Mouse (Mus musculus) intestine, embryonic 16.5 days (tissue): ENCODE data around the gene Fam53b. TPM values are rescaled to one million over a fixed set of nuclear protein-coding genes. Genes with fewer than 3 reads are reported as not detected.

Experiments
- ATAC-seq: fragments of 200-750 bp; cut with Nextera tagmentation; 2 replicates; pipeline ENCODE4 v1.8.0; 2017; ENCODE audit warnings: moderate TSS enrichment, moderate library complexity
- H3K27ac ChIP-seq: fragments of 300-500 bp; sonication (generic); 2 replicates; pipeline ENCODE4 v1.5.1; 2014; ENCODE audit warnings: mild to moderate bottlenecking, low read length
- H3K27me3 ChIP-seq: fragments of 300-500 bp; sonication (generic); replicated peaks from 2 replicates; pipeline ENCODE4 v1.6.1; 2014; ENCODE audit warnings: low read length, control low read depth, mixed read lengths; ENCODE audit not compliant: control insufficient read depth, insufficient read depth
- H3K36me3 ChIP-seq: fragments of 300-500 bp; sonication (generic); 2 replicates; pipeline ENCODE4 v1.6.1; 2014; ENCODE audit warnings: low read length, control low read depth; ENCODE audit not compliant: control insufficient read depth, insufficient read depth
- H3K4me1 ChIP-seq: fragments of 300-500 bp; sonication (generic); 2 replicates; pipeline ENCODE4 v1.6.1; 2014; ENCODE audit warnings: low read length, control low read depth, mixed read lengths; ENCODE audit not compliant: control insufficient read depth, insufficient read depth
- H3K4me2 ChIP-seq: fragments of 300-500 bp; sonication (generic); 2 replicates; pipeline ENCODE4 v1.6.1; 2014; ENCODE audit warnings: low read depth, low read length, control low read depth
- H3K4me3 ChIP-seq: fragments of 300-500 bp; sonication (generic); 2 replicates; pipeline ENCODE4 v1.5.1; 2014; ENCODE audit warnings: mild to moderate bottlenecking, low read length
- H3K9ac ChIP-seq: fragments of 300-500 bp; sonication (generic); 2 replicates; pipeline ENCODE4 v1.6.1; 2014; ENCODE audit warnings: low read depth, low read length
- H3K9me3 ChIP-seq: fragments of 300-500 bp; sonication (generic); 2 replicates; pipeline ENCODE4 v1.6.1; 2016; ENCODE audit warnings: low read length, control low read depth; ENCODE audit not compliant: control insufficient read depth
- whole genome bisulfite sequencing: fragments of 180-500 bp; shearing (Covaris S2); extraction: QIAGEN DNeasy Blood & Tissue Kit; methylation state at CpG from one replicate; pipeline ENCODE4 v1.1.7; 2014; 5-methylcytosine and 5-hydroxymethylcytosine counted together
- polyA plus RNA-seq: library from polyadenylated mRNA; unstranded; fragments of >200 nt; fragmentation: Nextera tagmentation; extraction: Ambion mirVana; gene quantifications from 2 replicates; pipeline ENCODE4 v1.2.1, GENCODE M21; 2015

Gene Fam53b
- polyA plus RNA-seq, 1 experiment from 2014 or later: 22.2 TPM

- Histone ChIP-seq H3K4me3 (no peak overlapping the region), H3K9me3 (no peaks in the 10 kb centered on the region), H3K9ac (0 out of 2 replicates have a peak overlapping the region, but pooled peaks have one; percentile 35), H3K27me3 (no peaks in the 10 kb centered on the region), H3K4me1 (peaks cover 84% of the 10 kb centered on the region), H3K4me2 (no peak overlapping the region), H3K36me3 (no peaks in the 10 kb centered on the region), H3K27ac (peak overlapping the region; percentile 94)
- WGBS: 64% methylated on average over 13 of the region's 13 CpGs
- ATAC-seq: no peak
Observed at GRCm38 (mm10) chr7:132806926-132807857, 6.5 kb downstream of the Fam53b start.

- no peaks in the 10 kb centered on the region for H3K36me3 ChIP-seq
- H3K9ac ChIP-seq: no peak overlapping the region
- WGBS: 61% methylated on average over 5 of the region's 5 CpGs
- H3K4me2 ChIP-seq: no peak overlapping the region
- no peak for ATAC-seq
- H3K4me3 ChIP-seq: no peak overlapping the region
- H3K27ac ChIP-seq: no peak overlapping the region; the same call in 1 of the 2 replicates
- peaks cover 91% of the 10 kb centered on the region for H3K4me1 ChIP-seq
- H3K9me3 ChIP-seq: no peaks in the 10 kb centered on the region
- H3K27me3 ChIP-seq: no peaks in the 10 kb centered on the region
Observed at GRCm38 (mm10) chr7:132806286-132806685, 7.4 kb downstream of the Fam53b start.

GRCm38 (mm10) chr7:132804951-132805350 is 8.7 kb downstream of the Fam53b start:
- Histone ChIP-seq H3K9ac (no peak overlapping the region), H3K27ac (no peak overlapping the region), H3K27me3 (no peaks in the 10 kb centered on the region), H3K4me2 (no peak overlapping the region), H3K4me1 (peaks cover 86% of the 10 kb centered on the region), H3K4me3 (no peak overlapping the region), H3K9me3 (no peaks in the 10 kb centered on the region), H3K36me3 (no peaks in the 10 kb centered on the region)
- WGBS: 76% methylated on average over 5 of the region's 5 CpGs
- ATAC-seq: no peak

GRCm38 (mm10) chr7:132804461-132804860 is 9.2 kb downstream of the Fam53b start:
- Histone ChIP-seq H3K9ac (no peak overlapping the region), H3K27me3 (no peaks in the 10 kb centered on the region), H3K4me3 (no peak overlapping the region), H3K4me1 (peaks cover 86% of the 10 kb centered on the region), H3K27ac (no peak overlapping the region; the same call in 1 of the 2 replicates), H3K36me3 (no peaks in the 10 kb centered on the region), H3K4me2 (no peak overlapping the region), H3K9me3 (no peaks in the 10 kb centered on the region)
- ATAC-seq: no peak
- 73% methylated on average over 7 of the region's 7 CpGs for WGBS

- Histone ChIP-seq H3K27ac (no peak overlapping the region; the same call in 1 of the 2 replicates), H3K4me1 (peaks cover 83% of the 10 kb centered on the region)
- ATAC-seq: no peak
Observed at GRCm38 (mm10) chr7:132803962-132804361, 9.7 kb downstream of the Fam53b start.

GRCm38 (mm10) chr7:132803336-132803735 is 10.3 kb downstream of the Fam53b start:
- Histone ChIP-seq H3K27me3 (no peaks in the 10 kb centered on the region), H3K36me3 (no peaks in the 10 kb centered on the region), H3K9ac (0 out of 2 replicates have a peak overlapping the region, but pooled peaks have one; percentile 25), H3K4me1 (peaks cover 77% of the 10 kb centered on the region), H3K9me3 (no peaks in the 10 kb centered on the region), H3K27ac (no peak overlapping the region), H3K4me2 (no peak overlapping the region), H3K4me3 (no peak overlapping the region)
- 78% methylated on average over 2 of the region's 2 CpGs for WGBS
- no peak for ATAC-seq

More at GRCm38 (mm10) chr7:132803962-132804361, 9.7 kb downstream of the Fam53b start:
- H3K27me3 ChIP-seq: no peaks in the 10 kb centered on the region
- no peak overlapping the region for H3K9ac ChIP-seq
- 60% methylated on average over 3 of the region's 3 CpGs for WGBS
- H3K4me2 ChIP-seq: no peak overlapping the region
- H3K9me3 ChIP-seq: no peaks in the 10 kb centered on the region
- no peak overlapping the region for H3K4me3 ChIP-seq
- H3K36me3 ChIP-seq: no peaks in the 10 kb centered on the region

GRCm38 (mm10) chr7:132802691-132803090 is 11.0 kb downstream of the Fam53b start:
- Histone ChIP-seq H3K4me3 (no peak overlapping the region), H3K27ac (peak overlapping the region; percentile 38; the same call in 1 of the 2 replicates)

GRCm38 (mm10) chr7:132802066-132802465 is 11.6 kb downstream of the Fam53b start:
- Histone ChIP-seq H3K27ac (0 out of 2 replicates have a peak overlapping the region, but pooled peaks have one; percentile 38), H3K4me1 (peaks cover 65% of the 10 kb centered on the region), H3K9me3 (no peaks in the 10 kb centered on the region), H3K36me3 (no peaks in the 10 kb centered on the region), H3K4me3 (no peak overlapping the region), H3K4me2 (no peak overlapping the region), H3K9ac (no peak overlapping the region), H3K27me3 (no peaks in the 10 kb centered on the region)
- no peak for ATAC-seq
- 80% methylated on average over 2 of the region's 2 CpGs for WGBS

More at GRCm38 (mm10) chr7:132802691-132803090, 11.0 kb downstream of the Fam53b start:
- Histone ChIP-seq H3K9me3 (no peaks in the 10 kb centered on the region), H3K27me3 (no peaks in the 10 kb centered on the region), H3K9ac (peak overlapping the region; percentile 25; the same call in 1 of the 2 replicates), H3K4me1 (peaks cover 71% of the 10 kb centered on the region), H3K4me2 (no peak overlapping the region), H3K36me3 (no peaks in the 10 kb centered on the region)
- 79% methylated on average over 11 of the region's 11 CpGs for WGBS
- no peak for ATAC-seq

GRCm38 (mm10) chr7:132801509-132801908 is 12.2 kb downstream of the Fam53b start:
- H3K27me3 ChIP-seq: no peaks in the 10 kb centered on the region
- H3K4me2 ChIP-seq: no peak overlapping the region
- ATAC-seq: peak; percentile 18; the same call in 1 of the 2 replicates
- H3K36me3 ChIP-seq: no peaks in the 10 kb centered on the region
- H3K9ac ChIP-seq: no peak overlapping the region
- H3K9me3 ChIP-seq: no peaks in the 10 kb centered on the region
- H3K4me1 ChIP-seq: peaks cover 59% of the 10 kb centered on the region
- H3K27ac ChIP-seq: 0 out of 2 replicates have a peak overlapping the region, but pooled peaks have one; percentile 3
- H3K4me3 ChIP-seq: no peak overlapping the region
- 80% methylated on average over 5 of the region's 5 CpGs for WGBS
